Mouse (Mus musculus) midbrain, embryonic 15.5 days (tissue): ENCODE measurements at regions not wholly inside any gene's neighbourhood (a gene's known extent, or its start where the extent isn't known, plus 50 kb on each side); places are given as distances from the start of the nearest gene placed in this dataset. TPM values are rescaled to one million over a fixed set of nuclear protein-coding genes. Genes with fewer than 3 reads are reported as not detected.

Experiments used
- microRNA-seq: library from miRNA; unstranded; fragments of <30 nt; microRNA quantifications from one replicate; pipeline ENCODE4, GENCODE M21; 2016

Small RNA genes in the stretch of these regions (microRNA-seq; reads per million reads assigned to microRNA genes)
- not detected for gene Gm22696
